Mouse (Mus musculus) kidney, embryonic 14.5 days (tissue): ENCODE measurements around the gene Col18a1. TPM values are rescaled to one million over a fixed set of nuclear protein-coding genes. Genes with fewer than 3 reads are reported as not detected.

ENCODE experiments used
- ATAC-seq: fragments of 200-750 bp; cut with Nextera tagmentation; 2 replicates; pipeline ENCODE4 v1.8.0; 2017; ENCODE audit warnings: moderate number of reproducible peaks, mild to moderate bottlenecking, moderate TSS enrichment, moderate library complexity; ENCODE audit not compliant: low FRiP score, low TSS enrichment
- H3K27ac ChIP-seq: fragments of 300-500 bp; sonication (generic); 2 replicates; pipeline ENCODE4 v1.5.1; 2014; ENCODE audit warnings: low read depth, mild to moderate bottlenecking, low read length, moderate library complexity, mixed read lengths
- H3K27me3 ChIP-seq: fragments of 300-500 bp; sonication (generic); 2 replicates; pipeline ENCODE4 v1.6.1; 2014; ENCODE audit warnings: mild to moderate bottlenecking, low read length; ENCODE audit not compliant: control insufficient read depth, insufficient read depth
- H3K36me3 ChIP-seq: fragments of 300-500 bp; sonication (generic); 2 replicates; pipeline ENCODE4 v1.6.1; 2014; ENCODE audit warnings: low read length, mixed read lengths; ENCODE audit not compliant: control insufficient read depth, insufficient read depth
- H3K4me1 ChIP-seq: fragments of 300-500 bp; sonication (generic); 2 replicates; pipeline ENCODE4 v1.6.1; 2014; ENCODE audit warnings: low read length, mixed read lengths; ENCODE audit not compliant: control insufficient read depth, insufficient read depth
- H3K4me2 ChIP-seq: fragments of 300-500 bp; sonication (generic); replicated peaks from 2 replicates; pipeline ENCODE4 v1.6.1; 2014; ENCODE audit warnings: low read depth, mild to moderate bottlenecking, low read length
- H3K4me3 ChIP-seq: fragments of 300-500 bp; sonication (generic); 2 replicates; pipeline ENCODE4 v1.5.1; 2014; ENCODE audit warnings: mild to moderate bottlenecking, low read length
- H3K9ac ChIP-seq: fragments of 300-500 bp; sonication (generic); 2 replicates; pipeline ENCODE4 v1.6.1; 2014; ENCODE audit warnings: low read depth, mild to moderate bottlenecking, low read length, moderate library complexity
- H3K9me3 ChIP-seq: fragments of 300-500 bp; sonication (generic); 2 replicates; pipeline ENCODE4 v1.6.1; 2016; ENCODE audit warnings: low read length; ENCODE audit not compliant: control insufficient read depth
- WGBS: fragments of 180-500 bp; shearing (Covaris S2); extraction: QIAGEN DNeasy Blood & Tissue Kit; methylation state at CpG from one replicate; pipeline ENCODE4 v1.1.7; 2014; 5-methylcytosine and 5-hydroxymethylcytosine counted together
- polyA plus RNA-seq: library from polyadenylated mRNA; unstranded; fragments of >200 nt; fragmentation: Nextera tagmentation; extraction: Ambion mirVana; gene quantifications from 2 replicates; pipeline ENCODE4 v1.2.1, GENCODE M21; 2014

Gene Col18a1
- polyA plus RNA-seq, 1 experiment from 2014 or later = 140 TPM

GRCm38 (mm10) chr10:77116537-77117455, 49.6 kb downstream of the Col18a1 start:
- H3K27me3 ChIP-seq = no peaks in the 10 kb centered on the region
- WGBS = 30% methylated on average over 4 of the region's 4 CpGs
- H3K4me1 ChIP-seq = peaks cover 51% of the 10 kb centered on the region
- H3K4me2 ChIP-seq = no peak overlapping the region
- no peaks in the 10 kb centered on the region for H3K9me3 ChIP-seq
- H3K36me3 ChIP-seq = no peaks in the 10 kb centered on the region
- no peak overlapping the region for H3K9ac ChIP-seq
- no peak overlapping the region for H3K4me3 ChIP-seq
- ATAC-seq = peak; percentile 21; the same call in 1 of the 2 replicates
- H3K27ac ChIP-seq = peak overlapping the region; percentile 73

DNA sequence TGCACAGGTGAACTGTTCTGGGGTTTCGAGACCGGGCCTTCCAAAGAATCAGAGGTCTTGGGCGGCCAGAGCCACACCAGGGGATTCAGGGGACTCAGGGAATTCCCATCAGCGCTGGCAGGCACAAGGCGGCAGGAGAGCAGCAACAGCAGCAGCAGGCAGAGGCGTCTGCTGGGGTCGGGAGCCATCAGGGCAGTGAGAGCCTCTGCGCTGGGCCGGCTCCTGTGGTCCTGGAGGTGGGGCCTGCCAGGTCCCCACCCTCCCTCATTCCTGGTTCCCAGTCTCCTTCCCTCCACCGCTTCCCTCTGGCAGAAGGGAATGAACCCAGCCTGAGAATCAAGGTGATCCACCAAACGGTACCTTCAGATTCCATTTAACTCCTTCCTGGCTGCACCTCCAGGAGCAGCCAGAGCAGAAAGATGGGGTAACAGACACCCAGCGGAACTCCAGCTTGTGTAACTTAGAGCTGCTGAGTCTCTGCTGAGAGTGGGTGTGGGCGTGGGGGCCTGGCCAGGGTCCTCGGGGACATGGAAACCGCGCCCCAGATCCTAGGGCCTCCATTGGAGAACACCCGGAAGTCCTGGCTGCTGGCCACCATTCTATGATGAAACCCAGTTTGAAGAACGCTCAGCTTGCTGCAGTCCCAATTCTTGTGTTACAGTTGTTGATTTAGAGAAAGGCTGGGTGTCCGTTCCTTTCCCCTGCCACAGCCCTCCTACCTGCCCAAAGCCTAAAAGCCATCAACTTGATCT, 52.7 kb downstream of the Col18a1 start:
- peak overlapping the region; percentile 30; the same call in 1 of the 2 replicates for H3K27ac ChIP-seq
- H3K4me2 ChIP-seq = peak overlapping the region; percentile 34
- H3K4me3 ChIP-seq = peak overlapping the region; percentile 21; the same call in 1 of the 2 replicates
- no peak for ATAC-seq
- no peaks in the 10 kb centered on the region for H3K9me3 ChIP-seq
- H3K4me1 ChIP-seq = peaks cover 49% of the 10 kb centered on the region
- no peaks in the 10 kb centered on the region for H3K36me3 ChIP-seq
- H3K9ac ChIP-seq = peak overlapping the region; percentile 58; the same call in 1 of the 2 replicates
- WGBS = 49% methylated on average over 19 of the region's 19 CpGs
- no peaks in the 10 kb centered on the region for H3K27me3 ChIP-seq

DNA sequence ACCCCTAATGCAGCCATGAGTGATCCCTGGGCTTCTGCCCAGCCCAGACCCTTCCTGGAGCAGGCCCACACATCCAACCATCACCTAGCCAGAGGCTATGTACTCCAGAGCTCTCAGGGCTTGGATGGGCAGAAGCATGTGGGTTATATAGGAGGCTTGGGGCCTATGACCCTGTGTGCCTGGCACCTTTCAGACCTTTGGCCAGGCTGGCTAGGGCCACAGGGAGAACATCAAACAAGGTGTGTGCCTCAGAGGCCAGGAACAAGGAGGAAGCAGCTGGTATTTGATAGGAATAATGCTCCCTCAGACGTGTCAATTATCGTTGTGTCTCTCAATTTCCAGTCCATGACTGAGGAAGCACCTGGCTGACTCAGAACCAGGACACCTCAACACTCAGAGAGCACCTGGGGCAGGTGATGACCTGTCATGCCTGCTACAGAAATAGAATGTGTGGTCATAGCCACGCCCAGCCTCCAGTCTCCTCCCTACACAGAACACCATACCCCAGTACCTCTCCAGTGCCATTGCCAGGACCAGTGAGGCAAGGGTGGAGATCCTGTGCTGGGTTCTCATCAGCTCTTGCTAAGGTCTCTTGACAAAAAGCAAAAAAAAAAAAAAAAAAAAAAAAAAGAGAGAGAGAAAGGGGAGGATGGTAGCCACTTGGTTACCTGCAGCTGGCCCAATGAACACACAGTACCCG, 54.6 kb downstream of the Col18a1 start:
- 86% methylated on average over 4 of the region's 4 CpGs for WGBS
- H3K4me1 ChIP-seq = peaks cover 38% of the 10 kb centered on the region
- no peaks in the 10 kb centered on the region for H3K27me3 ChIP-seq
- no peaks in the 10 kb centered on the region for H3K36me3 ChIP-seq
- H3K4me2 ChIP-seq = peak overlapping the region; percentile 34
- H3K27ac ChIP-seq = no peak overlapping the region; the same call in 1 of the 2 replicates
- no peak for ATAC-seq
- no peaks in the 10 kb centered on the region for H3K9me3 ChIP-seq
- H3K9ac ChIP-seq = peak overlapping the region; percentile 58; the same call in 1 of the 2 replicates
- H3K4me3 ChIP-seq = peak overlapping the region; percentile 21; the same call in 1 of the 2 replicates

GRCm38 (mm10) chr10:77110843-77111242, 55.5 kb downstream of the Col18a1 start:
- no peak for ATAC-seq
- H3K9me3 ChIP-seq = no peaks in the 10 kb centered on the region
- H3K4me2 ChIP-seq = peak overlapping the region; percentile 8; the same call in 1 of the 2 replicates
- peak overlapping the region; percentile 51; the same call in 1 of the 2 replicates for H3K27ac ChIP-seq
- H3K27me3 ChIP-seq = no peaks in the 10 kb centered on the region
- WGBS = 36% methylated on average over 7 of the region's 7 CpGs
- no peak overlapping the region for H3K9ac ChIP-seq
- H3K4me1 ChIP-seq = peaks cover 31% of the 10 kb centered on the region
- H3K36me3 ChIP-seq = no peaks in the 10 kb centered on the region
- peak overlapping the region; percentile 8; the same call in 1 of the 2 replicates for H3K4me3 ChIP-seq

GRCm38 (mm10) chr10:77110010-77110409, 56.3 kb downstream of the Col18a1 start:
- no peak overlapping the region for H3K4me2 ChIP-seq
- no peak overlapping the region for H3K4me3 ChIP-seq
- peaks cover 31% of the 10 kb centered on the region for H3K4me1 ChIP-seq
- no peaks in the 10 kb centered on the region for H3K36me3 ChIP-seq
- ATAC-seq = no peak
- H3K27ac ChIP-seq = peak overlapping the region; percentile 57; the same call in 1 of the 2 replicates
- H3K9ac ChIP-seq = no peak overlapping the region
- no peaks in the 10 kb centered on the region for H3K9me3 ChIP-seq
- no peaks in the 10 kb centered on the region for H3K27me3 ChIP-seq
- 77% methylated on average over 9 of the region's 9 CpGs for WGBS

- no peaks in the 10 kb centered on the region for H3K36me3 ChIP-seq
- H3K9ac ChIP-seq = no peak overlapping the region
- no peak overlapping the region for H3K4me3 ChIP-seq
- WGBS = 86% methylated on average over 4 of the region's 4 CpGs
- H3K27ac ChIP-seq = 0 out of 2 replicates have a peak overlapping the region, but pooled peaks have one; percentile 17
- no peak for ATAC-seq
- no peak overlapping the region for H3K4me2 ChIP-seq
- no peaks in the 10 kb centered on the region for H3K9me3 ChIP-seq
- H3K27me3 ChIP-seq = no peaks in the 10 kb centered on the region
- H3K4me1 ChIP-seq = peaks cover 19% of the 10 kb centered on the region
These were observed 58.2 kb downstream of the Col18a1 start for GRCm38 (mm10) chr10:77108106-77108505.

DNA sequence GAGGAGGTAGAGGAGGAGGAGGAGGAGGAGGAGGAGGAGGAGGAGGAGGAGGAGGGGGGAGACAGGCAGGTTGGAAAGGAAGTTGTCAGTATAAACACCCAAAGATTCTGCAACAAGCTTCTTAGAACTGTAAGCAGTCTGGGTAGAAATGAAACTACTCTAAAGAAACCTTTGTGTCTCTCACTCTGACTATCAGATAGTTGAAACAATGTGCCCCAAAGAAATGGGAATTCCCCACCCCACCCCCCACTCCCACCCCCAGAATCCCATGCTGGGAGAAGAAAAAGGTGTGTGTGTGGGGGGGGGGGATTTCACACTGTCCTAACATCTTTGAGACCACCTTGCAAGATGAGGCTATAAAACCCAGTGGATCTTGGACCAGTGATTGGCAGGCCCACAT, 62.0 kb downstream of the Col18a1 start:
- Histone ChIP-seq H3K36me3 (no peaks in the 10 kb centered on the region), H3K9me3 (no peaks in the 10 kb centered on the region), H3K27ac (no peak overlapping the region), H3K4me2 (no peak overlapping the region), H3K4me3 (no peak overlapping the region), H3K9ac (no peak overlapping the region), H3K27me3 (no peaks in the 10 kb centered on the region), H3K4me1 (0 out of 2 replicates have a peak, but pooled peaks cover 2% of the 10 kb centered on the region)
- ATAC-seq = no peak

DNA sequence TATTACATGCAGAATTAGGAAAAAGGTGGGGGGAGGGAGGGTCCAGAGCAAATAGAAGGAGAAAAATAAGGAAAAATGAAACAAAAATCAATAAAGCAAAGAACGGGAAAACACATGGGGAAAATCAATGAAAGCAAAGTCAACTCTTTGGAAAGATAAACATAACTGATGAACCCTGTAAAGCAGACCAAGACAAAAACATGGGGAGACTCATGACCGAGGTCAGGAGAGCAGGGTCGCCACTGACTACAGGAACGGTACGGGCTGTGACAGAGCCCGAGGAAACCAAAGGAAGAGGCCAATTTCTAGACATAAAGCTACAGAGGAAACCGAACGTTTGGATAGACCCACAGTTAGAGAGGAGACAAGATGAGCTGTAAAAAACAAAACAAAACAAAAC, 62.7 kb downstream of the Col18a1 start:
- Histone ChIP-seq H3K9me3 (no peaks in the 10 kb centered on the region), H3K4me3 (no peak overlapping the region), H3K27ac (no peak overlapping the region), H3K4me1 (0 out of 2 replicates have a peak, but pooled peaks cover 2% of the 10 kb centered on the region), H3K27me3 (no peaks in the 10 kb centered on the region), H3K4me2 (no peak overlapping the region), H3K9ac (no peak overlapping the region), H3K36me3 (no peaks in the 10 kb centered on the region)
- no peak for ATAC-seq
- WGBS = 35% methylated on average over 8 of the region's 8 CpGs
